Mouse (Mus musculus): ENCODE data around the gene Kng1. TPM values are rescaled to one million over a fixed set of nuclear protein-coding genes. Genes with fewer than 3 reads are reported as not detected.
"Not testable (repeated sequence)": the region's sequence is repeated elsewhere in the genome, so short reads cannot be mapped to it uniquely, and the experiment has no call there.

Gene Kng1
- polyA plus RNA-seq, 1 experiment from 2014 or later: not detected

GRCm38 (mm10) chr16:23040876-23041275 lies 16.8 kb upstream of the Kng1 start:
- Histone ChIP-seq H3K27me3 (replicated peaks) (no peaks in the 10 kb centered on the region), H3K4me2 (no peak overlapping the region), H3K36me3 (replicated peaks) (no peaks in the 10 kb centered on the region), H3K4me3 (no peak overlapping the region), H3K4me1 (no peaks in the 10 kb centered on the region), H3K9ac (no peak overlapping the region), H3K27ac (no peak overlapping the region), H3K9me3 (no peaks in the 10 kb centered on the region)
- no peak for ATAC-seq (replicated peaks)
- WGBS: 65% methylated on average over 4 of the region's 4 CpGs

- Histone ChIP-seq H3K27me3 (replicated peaks) (no peaks in the 10 kb centered on the region), H3K36me3 (replicated peaks) (no peaks in the 10 kb centered on the region), H3K4me2 (no peak overlapping the region), H3K9me3 (no peaks in the 10 kb centered on the region), H3K4me1 (no peaks in the 10 kb centered on the region), H3K9ac (no peak overlapping the region), H3K27ac (no peak overlapping the region), H3K4me3 (no peak overlapping the region)
- no peak for ATAC-seq (replicated peaks)
- WGBS: 59% methylated on average over 5 of the region's 5 CpGs
These were observed 11.3 kb upstream of the Kng1 start for GRCm38 (mm10) chr16:23046319-23046718.

- not testable (repeated sequence) for H3K4me1 ChIP-seq; H3K36me3 ChIP-seq (replicated peaks); H3K4me3 ChIP-seq; H3K4me2 ChIP-seq; ATAC-seq (replicated peaks); H3K9me3 ChIP-seq; H3K27me3 ChIP-seq (replicated peaks); H3K27ac ChIP-seq; H3K9ac ChIP-seq
- WGBS: 66% methylated on average over 4 of the region's 4 CpGs
These were observed 2.0 kb downstream of the Kng1 start for GRCm38 (mm10) chr16:23059630-23060029.

GRCm38 (mm10) chr16:23060781-23061325 lies 3.2 kb downstream of the Kng1 start:
- not testable (repeated sequence) for H3K36me3 ChIP-seq (replicated peaks); H3K4me3 ChIP-seq; ATAC-seq (replicated peaks); H3K9me3 ChIP-seq; H3K27me3 ChIP-seq (replicated peaks); H3K27ac ChIP-seq; H3K4me1 ChIP-seq; H3K9ac ChIP-seq; H3K4me2 ChIP-seq
- WGBS: 83% methylated on average over 5 of the region's 5 CpGs

- WGBS: 88% methylated on average over 6 of the region's 6 CpGs
- not testable (repeated sequence) for H3K9me3 ChIP-seq; ATAC-seq (replicated peaks); H3K4me1 ChIP-seq; H3K9ac ChIP-seq; H3K27ac ChIP-seq; H3K4me2 ChIP-seq; H3K36me3 ChIP-seq (replicated peaks); H3K27me3 ChIP-seq (replicated peaks); H3K4me3 ChIP-seq
These were observed 19.9 kb downstream of the Kng1 start for GRCm38 (mm10) chr16:23077516-23077915.

GRCm38 (mm10) chr16:23087159-23087558 lies 29.5 kb downstream of the Kng1 start:
- H3K4me1 ChIP-seq; H3K27me3 ChIP-seq (replicated peaks); H3K4me3 ChIP-seq; H3K27ac ChIP-seq; H3K9me3 ChIP-seq; ATAC-seq (replicated peaks); H3K9ac ChIP-seq; H3K36me3 ChIP-seq (replicated peaks); H3K4me2 ChIP-seq: not testable (repeated sequence)
- WGBS: 79% methylated on average over 8 of the region's 8 CpGs

GRCm38 (mm10) chr16:23087712-23088111 lies 30.0 kb downstream of the Kng1 start:
- not testable (repeated sequence) for H3K9ac ChIP-seq; ATAC-seq (replicated peaks); H3K4me3 ChIP-seq; H3K27ac ChIP-seq; H3K4me1 ChIP-seq; H3K9me3 ChIP-seq; H3K4me2 ChIP-seq; H3K27me3 ChIP-seq (replicated peaks); H3K36me3 ChIP-seq (replicated peaks)
- 54% methylated on average over 4 of the region's 4 CpGs for WGBS

GRCm38 (mm10) chr16:23088491-23088890 lies 30.8 kb downstream of the Kng1 start:
- H3K9ac ChIP-seq; ATAC-seq (replicated peaks); H3K4me1 ChIP-seq; H3K4me2 ChIP-seq; H3K36me3 ChIP-seq (replicated peaks); H3K27me3 ChIP-seq (replicated peaks); H3K4me3 ChIP-seq; H3K27ac ChIP-seq; H3K9me3 ChIP-seq: not testable (repeated sequence)
- WGBS: 94% methylated on average over 1 of the region's 1 CpGs

- not testable (repeated sequence) for H3K4me3 ChIP-seq; H3K4me2 ChIP-seq; H3K9me3 ChIP-seq; ATAC-seq (replicated peaks); H3K9ac ChIP-seq; H3K27ac ChIP-seq; H3K4me1 ChIP-seq; H3K36me3 ChIP-seq (replicated peaks); H3K27me3 ChIP-seq (replicated peaks)
These were observed 33.7 kb downstream of the Kng1 start for GRCm38 (mm10) chr16:23091345-23091744.

- H3K4me3 ChIP-seq: no peak overlapping the region
- H3K9me3 ChIP-seq: no peaks in the 10 kb centered on the region
- 87% methylated on average over 13 of the region's 13 CpGs for WGBS
- no peaks in the 10 kb centered on the region for H3K27me3 ChIP-seq (replicated peaks)
- no peak overlapping the region for H3K4me2 ChIP-seq
- H3K36me3 ChIP-seq (replicated peaks): no peaks in the 10 kb centered on the region
- no peak overlapping the region for H3K27ac ChIP-seq
- no peak overlapping the region for H3K9ac ChIP-seq
- ATAC-seq (replicated peaks): no peak
- no peaks in the 10 kb centered on the region for H3K4me1 ChIP-seq
These were observed 35.8 kb downstream of the Kng1 start for GRCm38 (mm10) chr16:23093321-23093953.

GRCm38 (mm10) chr16:23094136-23094535 lies 36.5 kb downstream of the Kng1 start:
- WGBS: 94% methylated on average over 6 of the region's 6 CpGs

GRCm38 (mm10) chr16:23095581-23095980 lies 37.9 kb downstream of the Kng1 start:
- H3K27ac ChIP-seq; H3K4me3 ChIP-seq; H3K27me3 ChIP-seq (replicated peaks); H3K9ac ChIP-seq; ATAC-seq (replicated peaks); H3K4me2 ChIP-seq; H3K9me3 ChIP-seq; H3K36me3 ChIP-seq (replicated peaks): not testable (repeated sequence)
- WGBS: 96% methylated on average over 5 of the region's 5 CpGs
- peaks cover 10% of the 10 kb centered on the region for H3K4me1 ChIP-seq

More at GRCm38 (mm10) chr16:23094136-23094535, 36.5 kb downstream of the Kng1 start:
- Histone ChIP-seq H3K27ac (no peak overlapping the region), H3K4me1 (no peaks in the 10 kb centered on the region), H3K4me3 (no peak overlapping the region), H3K36me3 (replicated peaks) (no peaks in the 10 kb centered on the region), H3K4me2 (no peak overlapping the region), H3K9me3 (no peaks in the 10 kb centered on the region), H3K27me3 (replicated peaks) (no peaks in the 10 kb centered on the region), H3K9ac (no peak overlapping the region)
- ATAC-seq (replicated peaks): no peak

GRCm38 (mm10) chr16:23096886-23097285 lies 39.2 kb downstream of the Kng1 start:
- not testable (repeated sequence) for H3K4me2 ChIP-seq; H3K9ac ChIP-seq; H3K27me3 ChIP-seq (replicated peaks); ATAC-seq (replicated peaks); H3K9me3 ChIP-seq; H3K36me3 ChIP-seq (replicated peaks); H3K27ac ChIP-seq; H3K4me3 ChIP-seq
- H3K4me1 ChIP-seq: peaks cover 11% of the 10 kb centered on the region
- WGBS: 82% methylated on average over 1 of the region's 1 CpGs
